Mouse (Mus musculus) right cerebral cortex, postnatal 14 days (tissue): Measurements from ENCODE around the gene Gm14327.
"Not testable (repeated sequence)": the region's sequence is repeated elsewhere in the genome, so short reads cannot be mapped to it uniquely, and the experiment has no call there.

Experiments
- DNase-seq: peaks from one replicate; pipeline ENCODE4 v3.0.0; 2022

Gm14327 gene

GRCm38 (mm10) chr2:177897046-177897578 is at the start of gene Gm14327:
TSS of gene Gm14327 (plus strand) at chr2:177897096.
- DNase-seq, result not testable (repeated sequence)

GRCm38 (mm10) chr2:177862254-177862653 is 34.6 kb upstream of the Gm14327 start:
- not testable (repeated sequence) for DNase-seq

GRCm38 (mm10) chr2:177887743-177888142 is 9.2 kb upstream of the Gm14327 start:
- not testable (repeated sequence) for DNase-seq

- not testable (repeated sequence) for DNase-seq
Observed at GRCm38 (mm10) chr2:177898171-177898570, 1.3 kb downstream of the Gm14327 start.

GRCm38 (mm10) chr2:177903276-177903675 is 6.4 kb downstream of the Gm14327 start:
- not testable (repeated sequence) for DNase-seq

- DNase-seq, result not testable (repeated sequence)
Observed at GRCm38 (mm10) chr2:177925563-177926103, 28.7 kb downstream of the Gm14327 start, which contains the start of gene Zfp972. TSS of gene Zfp972 (minus strand) at chr2:177925613.
